Mouse (Mus musculus): ENCODE measurements around the gene Dgkd. TPM values are rescaled to one million over a fixed set of nuclear protein-coding genes. Genes with fewer than 3 reads are reported as not detected.

The Dgkd gene
- total RNA-seq (2023), result 147 and 203 TPM in 2 replicates

DNA sequence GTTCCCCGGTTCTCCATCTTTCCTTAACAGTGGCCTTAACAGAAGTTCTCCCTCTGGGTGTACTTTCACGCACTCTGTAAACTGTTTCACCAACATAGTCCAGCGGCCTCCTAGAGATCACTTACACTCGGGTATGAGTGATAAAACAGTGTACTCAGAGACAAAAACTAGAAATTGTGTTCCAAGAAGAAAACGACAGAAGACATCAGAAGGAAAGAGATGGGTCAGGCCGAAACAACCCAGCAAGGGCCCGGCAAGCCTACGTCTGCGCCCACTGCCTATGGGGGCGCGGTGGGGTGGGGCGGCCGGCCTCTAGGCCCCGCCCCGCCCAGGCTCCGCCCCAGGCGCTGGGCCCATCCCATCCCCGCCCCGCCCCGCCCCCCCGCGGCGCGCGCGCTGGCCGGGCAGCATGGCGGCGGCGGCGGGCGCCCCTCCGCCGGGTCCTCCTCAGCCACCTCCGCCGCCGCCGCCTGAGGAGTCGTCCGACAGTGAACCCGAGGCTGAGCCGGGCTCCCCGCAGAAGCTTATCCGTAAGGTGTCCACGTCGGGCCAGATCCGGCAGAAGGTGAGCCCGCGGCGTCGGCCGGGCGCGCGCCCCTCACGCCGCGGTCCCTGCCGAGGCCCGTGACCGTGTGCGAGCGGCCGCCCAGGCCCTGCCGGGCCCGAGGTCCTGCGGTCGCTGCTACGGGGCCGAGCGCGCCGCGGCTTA lies at the start of gene Dgkd:
Gene Dgkd, plus strand, starts transcription at position 396 of the 709 bp plus-strand sequence.

GRCm38 (mm10) chr1:87803576-87803975 lies 49.5 kb upstream of the Dgkd start, which contains the start of gene Sag:
TSS of gene Sag (plus strand) at chr1:87803680.

Other genes starting within 250 kb of the Dgkd start
- 389 and 575 TPM in 2 replicates for gene Inpp5d, start 233.0 kb upstream of the Dgkd start, total RNA-seq (2023)
- 58.6 and 91.9 TPM in 2 replicates for gene Atg16l1, start 97.4 kb upstream of the Dgkd start, total RNA-seq (2023)
- 2.4 and 2.6 TPM in 2 replicates for gene Sag, start 49.6 kb upstream of the Dgkd start, total RNA-seq (2023)
- gene Usp40, start 155.3 kb downstream of the Dgkd start, total RNA-seq (2023), result 3.2 and 3.9 TPM in 2 replicates
- not detected in 2 replicates for gene Ugt1a10, start 202.1 kb downstream of the Dgkd start, total RNA-seq (2023)
- gene Ugt1a9, start 217.5 kb downstream of the Dgkd start, total RNA-seq (2023), result not detected in 2 replicates
- gene Ugt1a8, start 234.5 kb downstream of the Dgkd start, total RNA-seq (2023), result not detected in 2 replicates
- gene Ugt1a7c, start 241.8 kb downstream of the Dgkd start, total RNA-seq (2023), result 99.6 and 115 TPM in 2 replicates
- gene Ugt1a6b, start 250.0 kb downstream of the Dgkd start, total RNA-seq (2023), result 35.0 and 48.8 TPM in 2 replicates

Measured in neutrophil, adult 65 days (primary cell).